Mouse (Mus musculus) spleen, postnatal 36 days (tissue): ENCODE data around the gene Nbea.

Source experiments
- DNase-seq, 2 experiments: peaks; one replicate each; pipeline ENCODE4 v3.0.0; 2022; ENCODE audit warnings: low spot score in 2 of 2, mixed read lengths in 1 of 2

Gene Nbea

GRCm38 (mm10) chr3:55752558-55752957, 430.9 kb downstream of the Nbea start:
- DNase-seq = no peak

DNA sequence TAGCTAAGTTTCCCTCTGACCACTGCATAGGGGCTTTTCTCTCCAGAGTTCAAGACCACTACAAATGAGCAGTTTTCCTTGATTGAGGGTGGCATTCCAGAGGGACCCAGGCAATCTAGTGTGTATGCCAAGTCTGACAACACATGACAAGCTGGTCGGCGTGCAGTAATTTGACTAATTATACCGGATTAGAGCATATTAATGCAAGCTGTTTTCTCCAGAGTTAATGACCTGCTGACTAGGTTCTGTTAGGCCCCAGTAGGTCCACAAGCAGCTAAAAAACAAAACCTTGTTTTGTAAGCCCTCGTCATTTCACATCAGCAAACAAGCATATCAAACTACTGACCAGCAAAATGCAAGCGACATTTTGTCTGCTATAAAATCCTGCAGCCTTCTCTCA, 432.1 kb downstream of the Nbea start:
- no peak for DNase-seq

GRCm38 (mm10) chr3:55750445-55751065, 432.9 kb downstream of the Nbea start:
- no peak for DNase-seq

GRCm38 (mm10) chr3:55743885-55744284, 439.6 kb downstream of the Nbea start:
- no peak for DNase-seq

DNA sequence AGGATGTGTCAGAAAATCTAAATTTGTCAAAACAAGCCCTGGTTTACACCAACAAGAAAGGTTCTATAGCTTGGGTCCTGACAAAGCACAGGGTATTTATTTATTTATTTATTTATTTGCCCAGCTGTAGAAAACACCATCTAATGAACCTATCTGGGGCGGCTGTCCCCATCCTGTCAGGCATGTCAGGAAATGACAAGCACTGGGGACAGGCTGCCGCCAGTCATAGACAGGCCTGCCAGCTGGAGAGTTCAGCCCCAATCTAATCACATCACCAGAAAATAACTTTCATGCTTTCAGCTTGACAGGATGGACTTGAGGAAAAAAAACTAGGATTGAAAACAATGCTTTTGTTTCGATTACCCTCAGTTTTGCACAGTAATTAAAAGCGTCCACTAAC, 440.8 kb downstream of the Nbea start:
- no peak for DNase-seq

DNA sequence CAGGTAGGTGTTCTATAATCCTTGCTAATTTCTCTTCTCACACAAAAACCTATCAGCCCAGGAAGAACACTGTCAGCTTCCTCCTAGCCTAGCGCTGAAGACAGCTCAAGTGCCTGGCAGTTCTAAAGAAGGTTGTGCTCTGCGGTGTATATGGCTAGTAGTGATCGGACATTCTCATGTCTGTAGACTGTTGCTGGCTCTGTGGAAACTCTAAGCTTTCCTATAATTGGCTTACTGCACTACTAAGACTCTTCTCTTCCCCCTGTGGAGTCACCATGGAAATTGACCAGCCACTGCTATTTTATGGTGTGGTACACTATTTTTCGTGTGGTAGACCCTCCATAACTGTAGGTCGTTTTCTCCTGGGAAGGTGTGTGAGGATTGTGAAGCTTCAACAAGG, 441.3 kb downstream of the Nbea start:
- DNase-seq = no peak

- DNase-seq = no peak
Measured at GRCm38 (mm10) chr3:55741428-55741827, 442.1 kb downstream of the Nbea start.

GRCm38 (mm10) chr3:55733665-55734064, 449.8 kb downstream of the Nbea start:
- no peak for DNase-seq

DNA sequence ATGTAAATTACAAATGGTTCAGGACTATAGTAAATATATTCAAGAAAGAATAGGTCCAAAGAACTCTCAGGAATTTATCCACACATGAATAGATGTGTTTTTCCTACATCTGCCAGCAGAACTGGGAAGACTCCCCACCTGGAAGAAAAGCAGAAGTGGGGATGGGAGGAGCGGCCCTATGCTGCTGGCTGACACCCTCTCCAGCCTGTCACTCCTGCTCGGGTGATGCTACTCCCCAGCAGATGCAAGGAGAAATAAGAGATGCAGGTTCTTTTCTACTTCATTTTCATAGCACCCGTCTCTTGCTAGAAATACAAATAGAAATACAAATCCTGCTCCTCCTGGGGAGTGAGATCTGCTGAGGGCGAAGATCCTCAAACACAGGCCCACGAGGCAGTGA, 453.0 kb downstream of the Nbea start:
- DNase-seq = no peak

GRCm38 (mm10) chr3:55730142-55730541, 453.4 kb downstream of the Nbea start:
- no peak for DNase-seq

- no peak for DNase-seq
Measured at GRCm38 (mm10) chr3:55714260-55714659, 469.2 kb downstream of the Nbea start.

- no peak for DNase-seq
Measured at GRCm38 (mm10) chr3:55713856-55714255, 469.6 kb downstream of the Nbea start.

GRCm38 (mm10) chr3:55710300-55710699, 473.2 kb downstream of the Nbea start:
- no peak for DNase-seq

GRCm38 (mm10) chr3:55701632-55702031, 481.9 kb downstream of the Nbea start:
- DNase-seq = no peak

DNA sequence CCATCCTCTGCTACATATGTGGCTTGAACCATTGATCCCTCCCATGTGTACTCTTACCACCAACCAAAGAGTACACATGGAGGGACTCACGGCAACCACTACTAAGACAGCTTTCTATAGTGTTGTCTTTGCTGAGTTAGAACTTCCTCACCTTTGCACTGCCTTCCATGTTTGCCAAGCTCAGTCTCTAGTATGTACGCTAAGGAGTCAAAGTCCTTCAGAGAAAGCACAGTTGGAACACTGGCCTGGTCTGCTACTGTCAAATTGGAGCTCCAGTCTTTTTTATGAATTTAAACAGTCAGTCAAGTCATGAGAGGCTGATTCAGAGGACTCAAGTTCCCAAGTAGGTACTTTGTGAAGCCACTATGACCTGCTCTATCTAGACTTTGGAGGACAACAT, 486.3 kb downstream of the Nbea start:
- DNase-seq = no peak

GRCm38 (mm10) chr3:55693073-55693472, 490.4 kb downstream of the Nbea start:
- no peak for DNase-seq

DNA sequence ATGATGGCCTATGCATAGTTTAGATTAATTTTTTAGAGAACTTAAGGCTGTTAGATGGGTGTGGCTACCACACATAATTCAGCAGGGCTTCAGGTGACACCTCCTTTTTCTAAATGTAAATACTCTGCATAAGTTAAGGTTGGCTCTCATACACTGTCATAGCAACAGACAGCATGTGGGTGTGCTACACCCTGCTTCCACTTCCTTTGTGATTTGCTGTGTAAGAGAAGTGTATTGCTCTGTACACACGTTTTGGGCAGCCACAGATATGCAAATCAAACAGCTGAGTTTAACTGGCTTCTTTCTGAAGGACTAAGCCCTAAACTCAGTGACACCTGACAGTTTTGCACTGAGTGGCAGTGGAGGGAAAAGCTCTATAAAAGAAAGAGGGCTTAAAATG, 495.4 kb downstream of the Nbea start:
- no peak for DNase-seq

DNA sequence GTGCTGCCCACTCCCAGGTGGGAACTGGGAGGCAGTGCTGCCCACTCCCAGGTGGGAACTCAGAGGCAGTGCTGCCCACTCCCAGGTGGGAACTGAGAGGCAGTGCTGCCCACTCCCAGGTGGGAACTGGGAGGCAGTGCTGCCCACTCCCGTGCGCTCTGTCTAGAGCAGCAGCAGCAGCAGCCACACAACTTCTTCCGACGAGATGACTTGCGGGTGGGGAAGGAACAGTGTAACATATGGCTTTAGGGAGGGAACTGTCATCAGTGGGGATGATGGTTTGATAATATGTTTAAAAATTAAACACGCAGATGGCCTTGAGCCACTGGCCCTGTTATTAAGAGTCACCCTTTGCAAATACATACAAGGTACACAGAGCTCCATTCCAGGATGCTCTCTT, 496.5 kb downstream of the Nbea start:
- no peak for DNase-seq

DNA sequence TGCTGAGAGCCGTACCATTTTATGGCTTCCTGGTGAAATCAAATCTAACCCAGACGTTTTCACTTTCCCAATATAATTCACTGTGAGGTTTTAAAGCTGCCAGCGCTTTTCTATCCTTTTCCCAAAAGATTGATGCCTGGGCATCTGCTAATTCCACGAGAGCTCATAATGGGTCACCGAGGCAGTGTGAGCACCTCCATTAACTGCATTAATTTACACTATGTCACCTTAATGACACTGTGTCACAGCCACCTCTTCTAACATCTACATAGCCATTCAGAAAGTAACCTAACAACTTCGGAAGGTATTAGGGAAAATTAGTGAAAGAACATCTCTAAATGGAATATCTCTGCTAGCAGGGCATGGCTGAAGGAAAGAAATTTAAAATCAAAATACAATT, 497.9 kb downstream of the Nbea start:
- no peak for DNase-seq

GRCm38 (mm10) chr3:55684892-55685291, 498.6 kb downstream of the Nbea start:
- DNase-seq = no peak

DNA sequence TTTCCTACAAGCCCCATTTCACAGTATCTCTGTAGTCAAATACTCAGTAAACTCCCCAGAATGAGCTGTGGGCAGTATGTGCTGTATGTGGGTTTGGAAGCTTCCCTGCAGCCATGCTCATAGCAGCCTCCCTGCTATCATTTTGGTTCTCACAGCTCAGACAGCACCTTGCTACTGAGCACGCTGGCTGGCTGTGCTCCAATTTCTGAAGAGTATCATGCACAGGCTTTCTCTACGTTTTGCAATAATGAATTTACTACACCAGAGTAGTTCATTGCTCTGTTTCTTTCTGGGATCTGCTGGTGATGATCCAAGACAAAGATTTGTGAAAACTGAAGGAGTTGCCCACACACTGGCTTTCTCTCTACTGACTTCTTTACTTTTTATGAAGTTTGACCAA, 505.8 kb downstream of the Nbea start:
- DNase-seq = no peak

DNA sequence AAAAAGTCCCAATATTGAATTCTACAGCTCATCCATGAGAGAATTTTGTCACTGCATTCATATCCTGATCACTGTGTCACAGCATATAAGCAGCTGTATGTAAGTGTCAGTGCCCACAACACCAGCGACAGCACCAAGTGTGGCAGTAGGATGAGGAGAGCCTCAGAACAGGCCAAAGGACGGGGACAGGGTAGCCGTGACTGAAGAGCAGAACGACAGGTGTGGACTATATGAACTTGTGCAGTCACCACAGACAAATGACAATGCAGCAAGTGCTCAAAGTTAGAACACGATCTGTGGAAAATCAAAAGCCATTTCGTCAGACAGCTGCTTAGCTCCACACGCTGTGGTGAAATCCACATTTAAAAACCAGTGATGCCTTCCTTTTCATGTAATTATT, 509.3 kb downstream of the Nbea start:
- DNase-seq = no peak

DNA sequence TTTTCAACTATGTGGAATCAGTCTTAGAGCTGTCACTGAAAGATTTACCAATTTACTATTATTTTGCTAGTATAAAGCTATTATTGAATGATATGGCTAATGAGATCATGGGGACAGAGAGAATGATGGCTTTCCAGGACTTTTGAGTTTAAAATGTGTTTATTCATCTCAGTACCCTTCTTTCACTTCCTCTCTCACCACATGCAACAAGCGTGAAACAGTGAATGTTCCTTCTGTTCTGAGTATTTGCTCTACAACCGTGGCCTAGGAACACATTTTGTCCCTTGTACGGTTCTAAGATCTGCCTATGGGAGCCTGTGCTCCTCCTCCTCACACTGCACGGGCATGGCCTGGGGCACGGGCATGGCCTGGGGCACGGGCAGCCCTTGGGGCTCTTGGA, 516.5 kb downstream of the Nbea start:
- no peak for DNase-seq

- no peak for DNase-seq
Measured at GRCm38 (mm10) chr3:55665928-55666327, 517.6 kb downstream of the Nbea start.
